ENCODE assay signal across 30 mouse cellular contexts in the genomic region with DNA sequence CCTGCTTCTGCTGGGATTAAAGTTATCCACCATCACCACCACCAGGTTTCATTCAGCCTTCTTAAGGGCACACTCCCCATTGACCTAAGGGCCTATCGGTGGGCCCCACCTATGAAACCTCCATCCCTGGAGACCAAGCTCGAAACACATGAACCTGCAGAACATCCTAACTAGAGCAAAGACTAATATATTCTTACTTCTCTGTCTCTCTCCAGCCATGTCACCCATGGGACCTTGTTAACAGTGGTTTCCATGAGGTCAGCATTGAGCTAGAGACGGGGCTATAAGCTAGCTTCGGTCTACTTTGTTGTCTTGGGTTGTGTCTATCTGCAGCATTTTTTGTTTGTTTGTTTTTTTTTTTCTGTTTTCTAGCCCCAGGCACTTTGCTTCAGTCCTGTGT.
"Had no signal": no experiment of that assay in that cellular context is flagged by ENCODE, and none has a peak within 500 bp of the region (broad histone marks: within the 10 kb centered on the region; RNA-seq: fewer than 3 reads in every experiment).

No protein-coding gene starts in this region.

- DNase-seq: left cerebral cortex, postnatal 4 days; liver; liver, embryonic 13.5 days; liver, postnatal 0 days; lung, adult 18-20 months; lung, adult 2 months; lung, embryonic 14.5 days; lung, postnatal 10 days; lung, postnatal 14 days; lung, postnatal 36 days; lung, postnatal 4 days; midbrain, embryonic 14.5 days had no signal

- H3K9ac ChIP-seq: limb, embryonic 12.5 days; limb, embryonic 13.5 days; limb, embryonic 15.5 days; liver, embryonic 12.5 days; liver, embryonic 13.5 days; liver, embryonic 14.5 days; liver, embryonic 15.5 days; liver, postnatal 0 days; lung, embryonic 14.5 days; lung, embryonic 15.5 days; midbrain, embryonic 12.5 days; midbrain, embryonic 13.5 days; midbrain, embryonic 15.5 days had no signal

- H3K4me2 ChIP-seq: limb, embryonic 12.5 days; limb, embryonic 13.5 days; limb, embryonic 15.5 days; liver, embryonic 11.5 days; liver, embryonic 12.5 days; liver, embryonic 13.5 days; liver, embryonic 15.5 days; lung, embryonic 14.5 days; lung, embryonic 15.5 days; midbrain, embryonic 11.5 days; midbrain, embryonic 12.5 days; midbrain, embryonic 13.5 days; midbrain, embryonic 15.5 days had no signal

- H3K27me3 ChIP-seq: limb, embryonic 12.5 days; limb, embryonic 13.5 days; limb, embryonic 15.5 days; liver, embryonic 12.5 days; liver, embryonic 13.5 days; liver, embryonic 15.5 days; lung, embryonic 15.5 days; megakaryocyte, embryonic 14.5 days; midbrain, embryonic 12.5 days; midbrain, embryonic 13.5 days; midbrain, embryonic 15.5 days had no signal

- H3K27ac ChIP-seq: left cerebral cortex, adult 2 months; limb, embryonic 10.5 days; limb, embryonic 12.5 days; limb, embryonic 13.5 days; limb, embryonic 15.5 days; liver, embryonic 12.5 days; liver, embryonic 13.5 days; liver, embryonic 14.5 days; liver, embryonic 15.5 days; lung, embryonic 15.5 days; macrophage; midbrain, embryonic 10.5 days; midbrain, embryonic 12.5 days; midbrain, embryonic 13.5 days; midbrain, embryonic 15.5 days had no signal

- H3K36me3 ChIP-seq: limb, embryonic 10.5 days; limb, embryonic 12.5 days; limb, embryonic 13.5 days; limb, embryonic 15.5 days; liver, embryonic 12.5 days; liver, embryonic 13.5 days; liver, embryonic 15.5 days; lung, embryonic 15.5 days; midbrain, embryonic 10.5 days; midbrain, embryonic 12.5 days; midbrain, embryonic 13.5 days; midbrain, embryonic 15.5 days had no signal

- H3K4me3 ChIP-seq: left cerebral cortex, adult 2 months; limb, embryonic 10.5 days; limb, embryonic 12.5 days; limb, embryonic 13.5 days; limb, embryonic 15.5 days; liver, embryonic 12.5 days; liver, embryonic 13.5 days; liver, embryonic 15.5 days; lung, embryonic 15.5 days; megakaryocyte, embryonic 14.5 days; midbrain, embryonic 10.5 days; midbrain, embryonic 12.5 days; midbrain, embryonic 13.5 days; midbrain, embryonic 15.5 days; myocyte had no signal

- H3K4me1 ChIP-seq: midbrain, embryonic 12.5 days; midbrain, embryonic 13.5 days; midbrain, embryonic 15.5 days had no signal

- H3K9me3 ChIP-seq: limb, embryonic 10.5 days; limb, embryonic 12.5 days; limb, embryonic 13.5 days; limb, embryonic 15.5 days; liver, embryonic 12.5 days; liver, embryonic 13.5 days; liver, embryonic 15.5 days; lung, embryonic 15.5 days; megakaryocyte, embryonic 14.5 days; midbrain, embryonic 10.5 days; midbrain, embryonic 12.5 days; midbrain, embryonic 13.5 days; midbrain, embryonic 15.5 days had no signal
